13 mouse cellular contexts compared by ENCODE assay signal in genomic region chr1:41427853-41428252, GRCm38 (mm10).
A peak's percentile ranks its signal among the peaks of the same experiment; 100 is the strongest.
DNase-seq lines count a peak whose midpoint lies in the region; ATAC-seq and TF ChIP-seq lines count a peak whose summit lies in the region.
"Had no signal": no experiment of that assay in that cellular context is flagged by ENCODE, and none has a peak within 500 bp of the region (broad histone marks: within the 10 kb centered on the region; RNA-seq: fewer than 3 reads in every experiment).

No protein-coding gene starts in this region.

- no peaks in the 10 kb centered on the region for H3K9me3 ChIP-seq in lung, embryonic 16.5 days (ENCODE audit: control insufficient read depth, low read length)
- no peaks in the 10 kb centered on the region for H3K9me3 ChIP-seq in forebrain, embryonic 13.5 days (replicated peaks)
- H3K9me3 ChIP-seq in midbrain, embryonic 15.5 days, result no peaks in the 10 kb centered on the region

- no peak for TF ChIP-seq CTCF in lung, adult 2 months (IDR thresholded peaks at IDR 0.05; ENCODE audit: insufficient read depth, low read length)

- peak; percentile 10 for DNase-seq in heart, postnatal 4 days
- no peak for DNase-seq in heart, postnatal 14 days
- DNase-seq in lung, adult 2 months, result no peak
- DNase-seq in spleen, postnatal 10 days (ENCODE audit: low spot score in 2 of 2), result no peak
- DNase-seq in spleen, postnatal 36 days (ENCODE audit: low spot score in 2 of 2), result no peak
- DNase-seq: adrenal gland, adult 8-10 months; liver; thymus, postnatal 14 days had no signal

- TF ChIP-seq POLR2A in lung, adult 2 months (IDR thresholded peaks at IDR 0.05; ENCODE audit: borderline replicate concordance, extremely low read depth, low read depth, low read length), result no peak

- ATAC-seq in lung, embryonic 16.5 days (ENCODE audit: low read depth), result no peak
- ATAC-seq in forebrain, embryonic 13.5 days, result peak; percentile 73
- ATAC-seq in midbrain, embryonic 15.5 days (replicated peaks), result peak; percentile 53; the same call in 1 of the 2 replicates
- ATAC-seq: intestine, postnatal 0 days had no signal

- intact Hi-C loops in heart, postnatal 14 days (cut with DNase I), result no loop called here

- H3K4me2 ChIP-seq in lung, embryonic 16.5 days (ENCODE audit: low read depth, low read length), result 0 out of 2 replicates have a peak overlapping the region, but pooled peaks have one; percentile 17
- no peak overlapping the region for H3K4me2 ChIP-seq in forebrain, embryonic 13.5 days
- H3K4me2 ChIP-seq in midbrain, embryonic 15.5 days, result no peak overlapping the region

- no peak overlapping the region for H3K27ac ChIP-seq in lung, embryonic 16.5 days (ENCODE audit: low read length)
- no peak overlapping the region for H3K27ac ChIP-seq in forebrain, embryonic 13.5 days
- H3K27ac ChIP-seq in midbrain, embryonic 15.5 days, result 0 out of 2 replicates have a peak overlapping the region, but pooled peaks have one; percentile 1

- H3K36me3 ChIP-seq in lung, embryonic 16.5 days (ENCODE audit: control insufficient read depth, insufficient read depth, low read length), result no peaks in the 10 kb centered on the region
- no peaks in the 10 kb centered on the region for H3K36me3 ChIP-seq in forebrain, embryonic 13.5 days (ENCODE audit: poor library complexity, severe bottlenecking)
- no peaks in the 10 kb centered on the region for H3K36me3 ChIP-seq in midbrain, embryonic 15.5 days (replicated peaks)

- H3K27me3 ChIP-seq in lung, embryonic 16.5 days (ENCODE audit: control insufficient read depth, insufficient read depth, low read depth, low read length), result no peaks in the 10 kb centered on the region
- no peaks in the 10 kb centered on the region for H3K27me3 ChIP-seq in forebrain, embryonic 13.5 days
- H3K27me3 ChIP-seq in midbrain, embryonic 15.5 days (replicated peaks), result no peaks in the 10 kb centered on the region
- H3K27me3 ChIP-seq: megakaryocyte, embryonic 14.5 days had no signal

- peaks cover 4% of the 10 kb centered on the region; the same call in 1 of the 2 replicates for H3K4me1 ChIP-seq in lung, embryonic 16.5 days (replicated peaks; ENCODE audit: control insufficient read depth, insufficient read depth, low read length)
- H3K4me1 ChIP-seq in lung, adult 2 months (ENCODE audit: control insufficient read depth, insufficient read depth, low read length), result no peaks in the 10 kb centered on the region
- H3K4me1 ChIP-seq in forebrain, embryonic 13.5 days, result peaks cover 38% of the 10 kb centered on the region
- H3K4me1 ChIP-seq in midbrain, embryonic 15.5 days, result peaks cover 21% of the 10 kb centered on the region
- H3K4me1 ChIP-seq: megakaryocyte, embryonic 14.5 days had no signal

- H3K9ac ChIP-seq in lung, embryonic 16.5 days (ENCODE audit: low read length), result no peak overlapping the region
- H3K9ac ChIP-seq in forebrain, embryonic 13.5 days, result no peak overlapping the region
- H3K9ac ChIP-seq in midbrain, embryonic 15.5 days, result no peak overlapping the region

- no peak overlapping the region for H3K4me3 ChIP-seq in lung, embryonic 16.5 days (ENCODE audit: low read length)
- H3K4me3 ChIP-seq in lung, adult 2 months (replicated peaks; ENCODE audit: extremely low read depth, low read depth, low read length), result no peak overlapping the region
- H3K4me3 ChIP-seq in forebrain, embryonic 13.5 days, result no peak overlapping the region
- H3K4me3 ChIP-seq in midbrain, embryonic 15.5 days, result no peak overlapping the region
- H3K4me3 ChIP-seq: megakaryocyte, embryonic 14.5 days had no signal

- 21% methylated on average over 6 of the region's 6 CpGs for WGBS in lung, embryonic 16.5 days
- WGBS in lung, adult 2 months, result 18% methylated on average over 6 of the region's 6 CpGs
- 9% methylated on average over 6 of the region's 6 CpGs for WGBS in forebrain, embryonic 13.5 days
- 18% methylated on average over 6 of the region's 6 CpGs for WGBS in midbrain, embryonic 15.5 days
